Mouse (Mus musculus) liver, embryonic 14.5 days (tissue): ENCODE measurements around the gene Gm49387. TPM values are rescaled to one million over a fixed set of nuclear protein-coding genes. Genes with fewer than 3 reads are reported as not detected.

ENCODE experiments used
- ATAC-seq: fragments of 200-750 bp; cut with Nextera tagmentation; 2 replicates; pipeline ENCODE4 v1.8.0; 2017; ENCODE audit warnings: moderate number of reproducible peaks, mild to moderate bottlenecking, moderate library complexity; ENCODE audit not compliant: insufficient read depth
- DNase-seq, 3 experiments: peaks; one replicate each; pipeline ENCODE4 v3.0.0-alpha.2; 2012 to 2013; ENCODE audit warnings: low read depth in 3 of 3, low spot score in 3 of 3
- H3K27ac ChIP-seq: fragments of 300-500 bp; sonication (generic); 2 replicates; pipeline ENCODE4 v1.5.1; 2014; ENCODE audit warnings: moderate library complexity, mild to moderate bottlenecking, control low read depth, inconsistent platforms
- H3K27me3 ChIP-seq: fragments of 300-500 bp; sonication (generic); 2 replicates; pipeline ENCODE4 v1.6.1; 2014; ENCODE audit warnings: mild to moderate bottlenecking, low read length, moderate library complexity; ENCODE audit not compliant: control insufficient read depth, insufficient read depth
- H3K36me3 ChIP-seq: fragments of 300-500 bp; sonication (generic); replicated peaks from 2 replicates; pipeline ENCODE4 v1.6.1; 2014; ENCODE audit warnings: low read depth; ENCODE audit not compliant: control insufficient read depth, insufficient read depth
- H3K4me1 ChIP-seq, 2 experiments: fragments of 200-500 bp in 1 of 2; fragments of 300-500 bp in 1 of 2; sonication (generic) in 1 of 2; replicated peaks; 2 replicates each; pipeline ENCODE4 v1.6.1; 2012 to 2014; ENCODE audit warnings: antibody characterized with exemption in 1 of 2, inconsistent platforms in 1 of 2, low read length in 1 of 2; ENCODE audit not compliant: control insufficient read depth in 2 of 2, insufficient read depth in 2 of 2
- H3K4me2 ChIP-seq: fragments of 300-500 bp; sonication (generic); 2 replicates; pipeline ENCODE4 v1.6.1; 2014; ENCODE audit warnings: low read depth, mild to moderate bottlenecking, control low read depth, moderate library complexity
- H3K4me3 ChIP-seq, 2 experiments: fragments of 200-500 bp in 1 of 2; fragments of 300-500 bp in 1 of 2; sonication (generic) in 1 of 2; 2 replicates each; pipeline ENCODE4 v1.5.1; 2012 to 2014; ENCODE audit warnings: low read depth in 2 of 2, low read length in 2 of 2, mild to moderate bottlenecking in 2 of 2, control low read depth in 1 of 2, inconsistent platforms in 1 of 2, moderate library complexity in 1 of 2; ENCODE audit not compliant: insufficient read depth in 1 of 2
- H3K9ac ChIP-seq: fragments of 300-500 bp; sonication (generic); replicated peaks from 2 replicates; pipeline ENCODE4 v1.6.1; 2014; ENCODE audit warnings: mild to moderate bottlenecking, control low read depth, moderate library complexity
- H3K9me3 ChIP-seq: fragments of 300-500 bp; sonication (generic); 2 replicates; pipeline ENCODE4 v1.6.1; 2016; ENCODE audit warnings: low read length, mixed read lengths; ENCODE audit not compliant: control insufficient read depth
- CTCF ChIP-seq: IDR thresholded peaks from 2 replicates; pipeline ENCODE4 v1.5.1; 2016; ENCODE audit warnings: antibody characterized with exemption, low read depth, control low read depth
- EP300 ChIP-seq: IDR thresholded peaks from 2 replicates; pipeline ENCODE4 v1.6.1; 2016; ENCODE audit warnings: antibody characterized with exemption, low read depth
- WGBS: fragments of 180-500 bp; shearing (Covaris S2); extraction: QIAGEN DNeasy Blood & Tissue Kit; methylation state at CpG from one replicate; pipeline ENCODE4 v1.1.7; 2014; ENCODE audit not compliant: insufficient replicate concordance; 5-methylcytosine and 5-hydroxymethylcytosine counted together
- polyA plus RNA-seq, 2 experiments: library from polyadenylated mRNA; depleted of rRNA in 1 of 2; stranded (reverse) in 1 of 2; unstranded in 1 of 2; fragments of >200 nt; fragmentation: Nextera tagmentation in 1 of 2; extraction: Ambion mirVana in 1 of 2; gene quantifications; 2 replicates each; pipeline versions ENCODE4 v1.2.1 to v1.2.3; 2012 to 2014

The Gm49387 gene
- polyA plus RNA-seq, 2 experiments, result 0.65 TPM; not detected in 1

GRCm38 (mm10) chr14:31647991-31648390, 7.3 kb upstream of the Gm49387 start:
- no peak overlapping the region for H3K4me3 ChIP-seq
- H3K9ac ChIP-seq, result no peak overlapping the region
- no peaks in the 10 kb centered on the region for H3K9me3 ChIP-seq
- no peaks in the 10 kb centered on the region for H3K36me3 ChIP-seq
- no peak for DNase-seq
- H3K27me3 ChIP-seq, result no peaks in the 10 kb centered on the region
- TF ChIP-seq EP300 (no peak), CTCF (no peak)
- WGBS, result 82% methylated on average over 10 of the region's 10 CpGs
- ATAC-seq, result no peak
- H3K4me2 ChIP-seq, result no peak overlapping the region
- no peak overlapping the region for H3K27ac ChIP-seq
- peaks cover 0 to 6% of the 10 kb centered on the region in 2 experiments; a peak in 3 of 4 replicates for H3K4me1 ChIP-seq

- 82% methylated on average over 7 of the region's 7 CpGs for WGBS
- H3K4me2 ChIP-seq, result no peak overlapping the region
- TF ChIP-seq EP300 (no peak), CTCF (no peak)
- H3K4me1 ChIP-seq, result peaks cover 5 to 7% of the 10 kb centered on the region in 2 experiments
- H3K9ac ChIP-seq, result no peak overlapping the region
- ATAC-seq (no peak), DNase-seq (no peak)
- no peaks in the 10 kb centered on the region for H3K27me3 ChIP-seq
- no peak overlapping the region for H3K4me3 ChIP-seq
- no peaks in the 10 kb centered on the region for H3K36me3 ChIP-seq
- no peaks in the 10 kb centered on the region for H3K9me3 ChIP-seq
- H3K27ac ChIP-seq, result no peak overlapping the region
Observed at GRCm38 (mm10) chr14:31645920-31646319, 5.2 kb upstream of the Gm49387 start.

GRCm38 (mm10) chr14:31644931-31645547, 4.4 kb upstream of the Gm49387 start:
- no peaks in the 10 kb centered on the region for H3K36me3 ChIP-seq
- no peak overlapping the region for H3K9ac ChIP-seq
- peaks cover 5 to 9% of the 10 kb centered on the region in 2 experiments for H3K4me1 ChIP-seq
- H3K4me3 ChIP-seq, result no peak overlapping the region
- H3K27me3 ChIP-seq, result no peaks in the 10 kb centered on the region
- 42% methylated on average over 3 of the region's 3 CpGs for WGBS
- H3K9me3 ChIP-seq, result no peaks in the 10 kb centered on the region
- ATAC-seq, result no peak
- no peak overlapping the region for H3K27ac ChIP-seq
- TF ChIP-seq EP300 (no peak), CTCF (peak; percentile 61)
- no peak overlapping the region for H3K4me2 ChIP-seq
- no peak for DNase-seq

- DNase-seq, result no peak
- no peak overlapping the region for H3K27ac ChIP-seq
- no peak overlapping the region for H3K9ac ChIP-seq
- 83% methylated on average over 5 of the region's 5 CpGs for WGBS
- H3K9me3 ChIP-seq, result no peaks in the 10 kb centered on the region
- no peaks in the 10 kb centered on the region for H3K27me3 ChIP-seq
- TF ChIP-seq EP300 (no peak), CTCF (no peak)
- no peak overlapping the region for H3K4me2 ChIP-seq
- no peaks in the 10 kb centered on the region for H3K36me3 ChIP-seq
- H3K4me3 ChIP-seq, result no peak overlapping the region
- ATAC-seq, result no peak
- peaks cover 5 to 12% of the 10 kb centered on the region in 2 experiments for H3K4me1 ChIP-seq
Observed at GRCm38 (mm10) chr14:31644183-31644830, 3.6 kb upstream of the Gm49387 start.

GRCm38 (mm10) chr14:31641506-31642155, 953 bp upstream of the Gm49387 start:
- ATAC-seq, result no peak
- no peak for TF ChIP-seq CTCF
- no peak for TF ChIP-seq EP300
- 57% methylated on average over 9 of the region's 9 CpGs for WGBS
- H3K4me1 ChIP-seq, result peaks cover 5 to 12% of the 10 kb centered on the region in 2 experiments
- no peak for DNase-seq
- peak overlapping the region; percentile 81 to 82 for H3K4me3 ChIP-seq
- H3K9me3 ChIP-seq, result no peaks in the 10 kb centered on the region
- peak overlapping the region; percentile 57 for H3K9ac ChIP-seq
- H3K36me3 ChIP-seq, result no peaks in the 10 kb centered on the region
- H3K27me3 ChIP-seq, result no peaks in the 10 kb centered on the region
- H3K27ac ChIP-seq, result peak overlapping the region; percentile 78
- peak overlapping the region; percentile 92 for H3K4me2 ChIP-seq
